Mouse (Mus musculus) intestine, embryonic 15.5 days (tissue): ENCODE results near the gene Uap1. TPM values are rescaled to one million over a fixed set of nuclear protein-coding genes. Genes with fewer than 3 reads are reported as not detected.

Experiments used
- ATAC-seq: fragments of 200-750 bp; cut with Nextera tagmentation; 2 replicates; pipeline ENCODE4 v1.8.0; 2017; ENCODE audit warnings: moderate TSS enrichment, moderate library complexity
- H3K27ac ChIP-seq: fragments of 300-500 bp; sonication (generic); 2 replicates; pipeline ENCODE4 v1.5.1; 2015; ENCODE audit warnings: mild to moderate bottlenecking, inconsistent platforms
- H3K27me3 ChIP-seq: fragments of 300-500 bp; sonication (generic); replicated peaks from 2 replicates; pipeline ENCODE4 v1.6.1; 2015; ENCODE audit warnings: inconsistent platforms
- H3K36me3 ChIP-seq: fragments of 300-500 bp; sonication (generic); 2 replicates; pipeline ENCODE4 v1.6.1; 2015; ENCODE audit warnings: inconsistent platforms
- H3K4me1 ChIP-seq: fragments of 300-500 bp; sonication (generic); replicated peaks from 2 replicates; pipeline ENCODE4 v1.6.1; 2015; ENCODE audit warnings: inconsistent platforms
- H3K4me2 ChIP-seq: fragments of 300-500 bp; sonication (generic); replicated peaks from 2 replicates; pipeline ENCODE4 v1.6.1; 2015; ENCODE audit warnings: mild to moderate bottlenecking, inconsistent platforms
- H3K4me3 ChIP-seq: fragments of 300-500 bp; sonication (generic); replicated peaks from 2 replicates; pipeline ENCODE4 v1.5.1; 2015; ENCODE audit warnings: inconsistent platforms
- H3K9ac ChIP-seq: fragments of 300-500 bp; sonication (generic); 2 replicates; pipeline ENCODE4 v1.6.1; 2015; ENCODE audit warnings: inconsistent platforms
- H3K9me3 ChIP-seq: fragments of 300-500 bp; sonication (generic); 2 replicates; pipeline ENCODE4 v1.6.1; 2016; ENCODE audit warnings: inconsistent platforms
- WGBS: fragments of 180-500 bp; shearing (Covaris S2); methylation state at CpG from one replicate; pipeline ENCODE4 v1.1.7; 2015; 5-methylcytosine and 5-hydroxymethylcytosine counted together
- polyA plus RNA-seq: library from polyadenylated mRNA; unstranded; fragments of >200 nt; fragmentation: Nextera tagmentation; extraction: Ambion mirVana; gene quantifications from 2 replicates; pipeline ENCODE4 v1.2.1, GENCODE M21; 2015

Gene Uap1
- 52.4 and 54.5 TPM in 2 replicates for polyA plus RNA-seq

- Histone ChIP-seq H3K4me1 (no peaks in the 10 kb centered on the region; the same call in 1 of the 2 replicates), H3K4me2 (peak within 1 kb of the TSS; percentile 85), H3K27me3 (no peaks in the 10 kb centered on the region), H3K36me3 (no peaks in the 10 kb centered on the region), H3K9me3 (no peaks in the 10 kb centered on the region), H3K9ac (peak within 1 kb of the TSS; percentile 80), H3K27ac (peak within 1 kb of the TSS; percentile 86), H3K4me3 (peak within 1 kb of the TSS; percentile 85)
- 0% methylated on average over 46 of the region's 52 CpGs for WGBS
- ATAC-seq = peak; percentile 98
These were observed at the start of gene Uap1 for GRCm38 (mm10) chr1:170174814-170175332. Gene Uap1 (minus strand): TSS chr1:170174957.

GRCm38 (mm10) chr1:170223276-170223675, 48.5 kb upstream of the Uap1 start:
- H3K9ac ChIP-seq = no peak overlapping the region

DNA sequence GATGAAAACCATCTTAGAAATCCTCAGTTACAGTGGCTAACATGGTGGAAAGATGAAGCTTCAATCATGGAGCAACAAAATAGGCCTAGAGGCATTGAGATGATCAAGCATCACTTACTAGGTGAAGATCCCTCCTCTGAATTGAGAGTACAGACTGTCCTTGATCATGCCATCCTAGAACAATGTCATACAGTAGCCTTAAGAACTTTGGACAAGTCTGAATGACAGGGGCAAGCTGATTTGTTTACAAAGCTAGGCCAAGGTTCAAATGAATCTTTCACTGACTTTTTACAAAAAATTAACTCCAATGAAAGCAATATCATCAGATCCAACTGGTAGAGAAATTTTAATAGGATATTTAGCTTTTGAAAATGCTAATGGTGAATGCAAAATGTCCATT, 45.6 kb upstream of the Uap1 start:
- H3K9ac ChIP-seq = no peak overlapping the region
- H3K27ac ChIP-seq = no peak overlapping the region
- no peaks in the 10 kb centered on the region for H3K27me3 ChIP-seq
- ATAC-seq = no peak
- no peak overlapping the region for H3K4me3 ChIP-seq
- no peaks in the 10 kb centered on the region for H3K9me3 ChIP-seq
- no peaks in the 10 kb centered on the region for H3K36me3 ChIP-seq
- no peaks in the 10 kb centered on the region for H3K4me1 ChIP-seq
- no peak overlapping the region for H3K4me2 ChIP-seq

More at GRCm38 (mm10) chr1:170223276-170223675, 48.5 kb upstream of the Uap1 start:
- Histone ChIP-seq H3K4me2 (no peak overlapping the region), H3K27ac (no peak overlapping the region), H3K27me3 (no peaks in the 10 kb centered on the region), H3K4me1 (no peaks in the 10 kb centered on the region), H3K4me3 (no peak overlapping the region), H3K9me3 (no peaks in the 10 kb centered on the region), H3K36me3 (no peaks in the 10 kb centered on the region)
- no peak for ATAC-seq
- WGBS = 79% methylated on average over 2 of the region's 2 CpGs

DNA sequence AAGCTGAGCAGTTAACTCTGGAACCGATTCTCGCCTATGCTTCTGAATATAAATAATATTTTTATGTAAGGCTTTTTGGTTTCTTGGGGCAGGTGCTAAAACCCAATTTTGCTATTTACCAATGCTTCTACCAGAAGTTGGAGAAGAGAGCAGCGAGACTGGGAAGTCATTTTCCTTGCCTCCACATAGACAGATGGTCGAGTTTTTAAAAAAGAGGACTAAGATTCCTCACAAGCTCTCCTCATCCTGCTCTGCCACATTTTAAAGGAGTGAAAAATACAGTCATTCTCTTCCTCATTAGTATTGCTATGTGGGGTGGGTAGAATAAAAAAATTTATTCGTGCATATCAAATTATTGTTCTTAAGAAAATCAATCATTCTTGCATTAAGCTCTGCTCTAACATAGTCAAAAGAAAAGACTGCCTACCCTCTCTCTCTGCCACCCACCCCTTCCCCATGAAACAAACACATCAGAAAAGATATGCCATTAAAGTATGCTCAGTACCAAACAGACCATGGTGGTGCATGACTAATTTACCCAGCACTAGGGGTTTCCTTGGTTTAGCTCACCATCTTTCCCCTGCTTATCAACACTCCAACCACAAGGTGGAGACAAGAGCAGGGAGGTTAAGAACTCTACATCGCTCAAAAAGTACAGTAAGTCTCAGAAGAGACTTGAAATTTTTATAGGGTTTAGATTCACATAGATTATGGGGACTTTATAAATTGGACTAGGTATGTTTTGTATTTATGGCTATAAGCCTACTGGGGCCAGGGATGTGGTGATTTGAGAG, 43.5 kb upstream of the Uap1 start:
- no peak overlapping the region for H3K4me3 ChIP-seq
- WGBS = 75% methylated on average over 6 of the region's 6 CpGs
- no peaks in the 10 kb centered on the region for H3K9me3 ChIP-seq
- no peaks in the 10 kb centered on the region for H3K36me3 ChIP-seq
- H3K27ac ChIP-seq = no peak overlapping the region
- H3K9ac ChIP-seq = no peak overlapping the region
- no peaks in the 10 kb centered on the region for H3K27me3 ChIP-seq
- ATAC-seq = no peak
- H3K4me2 ChIP-seq = no peak overlapping the region
- 0 out of 2 replicates have a peak, but pooled peaks cover 3% of the 10 kb centered on the region for H3K4me1 ChIP-seq

DNA sequence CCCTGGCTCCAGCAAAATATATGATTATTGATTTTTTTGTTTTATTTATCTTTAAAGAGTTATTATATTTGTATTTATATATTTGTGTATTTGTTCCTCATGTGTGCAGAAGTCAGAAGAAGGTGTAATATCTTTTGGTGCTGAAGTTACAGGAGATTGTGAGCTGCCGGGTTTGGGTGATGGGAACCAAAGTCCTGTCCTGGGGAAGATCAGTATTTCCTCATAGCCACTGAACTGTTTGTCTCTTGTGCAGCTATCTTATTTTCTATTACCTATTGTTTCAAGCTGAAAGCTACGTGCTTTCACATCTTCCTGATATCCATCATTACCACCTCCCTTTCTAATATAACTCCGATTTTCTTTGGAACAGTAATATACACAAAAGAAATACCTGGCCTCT, 40.8 kb upstream of the Uap1 start:
- ATAC-seq = peak; percentile 27; the same call in 1 of the 2 replicates
- no peak overlapping the region for H3K9ac ChIP-seq
- no peaks in the 10 kb centered on the region for H3K27me3 ChIP-seq
- H3K27ac ChIP-seq = no peak overlapping the region
- H3K4me3 ChIP-seq = peak overlapping the region; percentile 85
- no peaks in the 10 kb centered on the region for H3K9me3 ChIP-seq
- peaks cover 8% of the 10 kb centered on the region; the same call in 1 of the 2 replicates for H3K36me3 ChIP-seq
- H3K4me1 ChIP-seq = 0 out of 2 replicates have a peak, but pooled peaks cover 4% of the 10 kb centered on the region
- WGBS = 63% methylated on average over 3 of the region's 3 CpGs
- peak overlapping the region; percentile 71 for H3K4me2 ChIP-seq

DNA sequence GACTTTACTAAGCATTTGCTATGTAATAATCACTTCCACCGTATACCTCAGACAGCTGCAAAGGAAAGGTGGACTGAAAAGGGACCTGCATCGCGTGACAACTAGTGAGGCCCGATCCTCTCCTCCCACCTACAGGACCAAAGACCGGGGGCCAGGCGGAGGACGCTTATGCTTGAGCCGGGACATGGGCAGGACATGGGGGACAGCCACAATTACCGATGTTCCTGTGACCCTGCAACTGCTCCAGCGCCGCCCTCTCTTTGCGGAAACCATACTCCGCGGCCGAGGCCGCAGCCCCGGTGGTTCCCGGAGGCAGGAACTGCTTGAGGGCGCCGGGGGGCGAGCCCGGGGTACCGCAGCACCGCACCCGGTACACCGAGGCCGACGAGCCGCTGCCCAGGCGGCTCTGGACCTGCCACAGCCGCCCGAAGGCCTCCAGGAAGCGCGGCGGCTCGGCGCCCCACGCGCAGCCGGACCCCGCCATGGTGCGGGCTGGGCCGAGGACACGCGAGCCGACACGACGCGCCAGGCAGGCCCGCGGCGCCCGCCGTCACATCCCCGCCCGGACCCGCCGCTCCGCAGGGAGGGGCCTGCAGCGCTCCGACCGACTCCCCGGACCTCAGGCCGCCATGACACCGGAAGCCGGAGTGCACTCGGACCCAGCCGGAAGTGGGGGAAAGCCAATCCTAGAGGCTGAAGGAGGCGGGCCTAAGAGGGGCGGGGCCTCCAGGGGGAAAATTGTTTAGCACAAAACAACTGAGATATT, 40.2 kb upstream of the Uap1 start, which contains the start of gene Uhmk1:
Uhmk1 (minus strand) TSS at position 641 of the 766 bp plus-strand sequence.
- H3K36me3 ChIP-seq = peaks cover 8% of the 10 kb centered on the region; the same call in 1 of the 2 replicates
- H3K27me3 ChIP-seq = no peaks in the 10 kb centered on the region
- peak within 1 kb of the TSS; percentile 82 for H3K27ac ChIP-seq
- peak; percentile 99 for ATAC-seq
- H3K9me3 ChIP-seq = no peaks in the 10 kb centered on the region
- peak within 1 kb of the TSS; percentile 87 for H3K9ac ChIP-seq
- H3K4me1 ChIP-seq = 0 out of 2 replicates have a peak, but pooled peaks cover 4% of the 10 kb centered on the region
- peak within 1 kb of the TSS; percentile 85 for H3K4me3 ChIP-seq
- under 1% methylated on average over 70 of the region's 70 CpGs for WGBS
- H3K4me2 ChIP-seq = peak within 1 kb of the TSS; percentile 71

GRCm38 (mm10) chr1:170214383-170214756, 39.6 kb upstream of the Uap1 start:
- ATAC-seq = no peak
- no peak overlapping the region for H3K27ac ChIP-seq
- 23% methylated on average over 7 of the region's 7 CpGs for WGBS
- H3K4me2 ChIP-seq = peak overlapping the region; percentile 71
- peak overlapping the region; percentile 85 for H3K4me3 ChIP-seq
- no peaks in the 10 kb centered on the region for H3K27me3 ChIP-seq
- no peaks in the 10 kb centered on the region for H3K9me3 ChIP-seq
- peaks cover 8% of the 10 kb centered on the region; the same call in 1 of the 2 replicates for H3K36me3 ChIP-seq
- H3K9ac ChIP-seq = peak overlapping the region; percentile 87
- H3K4me1 ChIP-seq = 0 out of 2 replicates have a peak, but pooled peaks cover 4% of the 10 kb centered on the region

DNA sequence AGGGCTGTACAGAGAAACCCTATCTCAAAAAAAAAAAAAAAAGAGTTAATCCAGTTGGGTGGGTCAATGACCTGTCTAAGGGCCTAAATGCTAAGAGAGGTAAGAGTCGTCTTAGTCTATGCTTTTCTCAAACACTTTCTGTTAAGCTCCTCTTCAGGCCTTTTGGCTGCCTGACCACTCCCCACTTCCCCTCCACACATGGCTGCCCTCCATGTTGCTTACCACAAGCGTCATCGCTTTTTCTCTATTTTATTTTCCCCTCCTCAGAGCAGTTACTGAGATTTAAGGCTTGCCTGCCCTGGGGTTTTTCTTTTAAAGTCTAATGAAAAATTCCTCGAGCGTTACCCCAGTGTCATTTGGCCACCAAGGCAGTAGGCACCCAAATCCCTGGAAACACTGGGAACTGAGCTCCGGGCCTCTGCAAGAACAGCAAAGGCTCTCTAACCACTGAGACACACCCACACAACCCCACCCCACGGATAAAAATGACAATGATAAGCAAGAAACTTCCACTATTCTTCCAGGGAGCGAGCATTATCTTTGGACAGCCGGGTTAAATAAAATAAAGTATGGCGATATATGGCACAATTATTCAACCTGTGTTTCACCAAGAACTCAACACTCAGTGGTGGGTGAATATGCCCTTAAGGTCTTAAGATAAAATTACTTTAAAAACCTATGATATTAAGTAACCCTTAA, 38.6 kb upstream of the Uap1 start:
- no peak overlapping the region for H3K27ac ChIP-seq
- H3K27me3 ChIP-seq = no peaks in the 10 kb centered on the region
- no peak overlapping the region for H3K4me3 ChIP-seq
- H3K4me2 ChIP-seq = no peak overlapping the region
- ATAC-seq = no peak
- H3K36me3 ChIP-seq = peaks cover 14% of the 10 kb centered on the region
- H3K9me3 ChIP-seq = no peaks in the 10 kb centered on the region
- H3K4me1 ChIP-seq = 0 out of 2 replicates have a peak, but pooled peaks cover 4% of the 10 kb centered on the region
- no peak overlapping the region for H3K9ac ChIP-seq
- WGBS = 89% methylated on average over 10 of the region's 10 CpGs

- Histone ChIP-seq H3K27ac (no peak overlapping the region), H3K27me3 (no peaks in the 10 kb centered on the region), H3K4me2 (no peak overlapping the region), H3K4me1 (no peaks in the 10 kb centered on the region), H3K9me3 (no peaks in the 10 kb centered on the region), H3K9ac (no peak overlapping the region), H3K4me3 (no peak overlapping the region), H3K36me3 (peaks cover 34% of the 10 kb centered on the region)
- no peak for ATAC-seq
- 95% methylated on average over 6 of the region's 6 CpGs for WGBS
These were observed 31.6 kb upstream of the Uap1 start for GRCm38 (mm10) chr1:170206395-170206794.

GRCm38 (mm10) chr1:170200379-170200778, 25.6 kb upstream of the Uap1 start:
- no peak for ATAC-seq
- Histone ChIP-seq H3K27ac (no peak overlapping the region), H3K9me3 (no peaks in the 10 kb centered on the region), H3K9ac (no peak overlapping the region), H3K27me3 (no peaks in the 10 kb centered on the region), H3K4me1 (no peaks in the 10 kb centered on the region), H3K36me3 (peaks cover 27% of the 10 kb centered on the region), H3K4me2 (no peak overlapping the region), H3K4me3 (no peak overlapping the region)
- 77% methylated on average over 3 of the region's 3 CpGs for WGBS

DNA sequence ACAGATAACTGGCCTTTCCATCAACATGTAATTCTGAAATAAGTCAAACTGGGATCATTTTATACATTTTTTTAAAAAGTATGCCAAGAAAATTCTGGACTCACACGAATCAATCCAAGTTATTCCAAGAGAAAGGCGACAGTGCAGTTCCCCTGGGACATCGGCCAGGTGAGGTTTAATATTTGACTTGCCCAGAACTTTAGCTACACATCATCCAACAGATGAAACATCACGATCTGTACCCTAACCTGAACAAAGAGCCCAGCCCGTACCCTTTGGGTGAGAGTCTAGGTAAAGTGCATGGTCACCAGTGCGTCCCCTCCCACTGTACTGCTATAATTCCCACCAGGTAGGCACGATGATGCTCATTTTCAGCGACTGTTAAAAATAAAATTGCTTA, 21.5 kb upstream of the Uap1 start:
- Histone ChIP-seq H3K9me3 (no peaks in the 10 kb centered on the region), H3K4me2 (no peak overlapping the region), H3K27ac (no peak overlapping the region), H3K4me3 (no peak overlapping the region), H3K4me1 (no peaks in the 10 kb centered on the region), H3K27me3 (no peaks in the 10 kb centered on the region), H3K36me3 (peaks cover 49% of the 10 kb centered on the region), H3K9ac (no peak overlapping the region)
- 93% methylated on average over 8 of the region's 8 CpGs for WGBS
- no peak for ATAC-seq

- ATAC-seq = no peak
- no peaks in the 10 kb centered on the region for H3K27me3 ChIP-seq
- no peak overlapping the region for H3K9ac ChIP-seq
- no peaks in the 10 kb centered on the region for H3K9me3 ChIP-seq
- no peaks in the 10 kb centered on the region for H3K4me1 ChIP-seq
- H3K36me3 ChIP-seq = peaks cover 32% of the 10 kb centered on the region
- H3K4me3 ChIP-seq = no peak overlapping the region
- no peak overlapping the region for H3K4me2 ChIP-seq
- H3K27ac ChIP-seq = no peak overlapping the region
- 89% methylated on average over 1 of the region's 1 CpGs for WGBS
These were observed 17.2 kb upstream of the Uap1 start for GRCm38 (mm10) chr1:170191925-170192324.
